Mouse (Mus musculus) spleen, adult 2 months (tissue): ENCODE measurements around the gene Ube3b.

Experiments used
- CTCF ChIP-seq: fragments of 200-500 bp; IDR thresholded peaks from 2 replicates; pipeline ENCODE4 v1.5.1; 2011; ENCODE audit warnings: mild to moderate bottlenecking, inconsistent platforms; ENCODE audit not compliant: insufficient read depth, insufficient read length, insufficient replicate concordance; ENCODE audit errors: extremely low read depth
- POLR2A ChIP-seq: fragments of 200-500 bp; IDR thresholded peaks from 2 replicates; pipeline ENCODE4 v1.6.1; 2011; ENCODE audit warnings: low read depth, low read length, inconsistent platforms

DNA sequence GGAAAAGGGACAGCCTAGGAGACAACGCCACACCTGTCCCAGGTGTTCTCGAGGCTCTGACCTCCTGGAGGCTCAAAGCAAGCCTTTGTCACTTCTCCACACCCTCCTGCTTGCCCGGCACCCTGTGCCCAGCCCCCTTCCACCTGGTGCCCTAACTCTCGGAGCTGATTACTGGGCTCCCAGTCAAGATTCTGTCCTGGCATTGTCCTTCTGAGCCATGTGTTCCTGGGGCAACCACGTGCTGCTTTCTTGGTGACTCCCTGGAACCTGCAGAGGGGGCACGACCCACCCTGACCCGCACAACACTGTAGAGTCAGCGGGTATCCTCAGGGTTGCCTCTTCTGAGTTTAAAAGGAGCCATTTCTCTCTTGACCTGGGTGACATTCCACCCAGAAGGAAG is 54.0 kb downstream of the Ube3b start:
- TF ChIP-seq POLR2A (no peak), CTCF (no peak)
